Mouse (Mus musculus) ES-E14 (cell line): ENCODE results near the gene Gp5. TPM values are rescaled to one million over a fixed set of nuclear protein-coding genes. Genes with fewer than 3 reads are reported as not detected.

Source experiments
- DNase-seq: peaks from one replicate; pipeline ENCODE4 v3.0.0-alpha.2; 2013; ENCODE audit warnings: low read depth, low spot score
- H3K27ac ChIP-seq: 2 replicates; pipeline ENCODE4 v1.5.1; 2012; ENCODE audit warnings: low read depth, mild to moderate bottlenecking, low read length, moderate library complexity, mixed read lengths; ENCODE audit not compliant: poor library complexity, insufficient read depth, severe bottlenecking
- H3K36me3 ChIP-seq: 2 replicates; pipeline ENCODE4 v1.6.1; 2012; ENCODE audit warnings: mild to moderate bottlenecking, low read length, moderate library complexity, mixed read lengths; ENCODE audit not compliant: control insufficient read depth, poor library complexity, insufficient read depth, severe bottlenecking
- H3K4me1 ChIP-seq, 2 experiments: fragments of 150-350 bp in 1 of 2; sonication (generic) in 1 of 2; 2 replicates each; pipeline ENCODE4 v1.6.1; 2012; ENCODE audit warnings: low read length in 2 of 2, mild to moderate bottlenecking in 1 of 2, mixed read lengths in 1 of 2; ENCODE audit not compliant: control insufficient read depth in 2 of 2, insufficient read depth in 2 of 2, poor library complexity in 1 of 2
- H3K4me3 ChIP-seq, 2 experiments: fragments of 150-350 bp in 1 of 2; sonication (generic) in 1 of 2; 2 replicates each; pipeline ENCODE4 v1.5.1; 2012; ENCODE audit warnings: low read length in 2 of 2, low read depth in 1 of 2, mild to moderate bottlenecking in 1 of 2, mixed read lengths in 1 of 2; ENCODE audit not compliant: insufficient read depth in 1 of 2, poor library complexity in 1 of 2, severe bottlenecking in 1 of 2
- H3K9ac ChIP-seq: 2 replicates; pipeline ENCODE4 v1.6.1; 2012; ENCODE audit warnings: low read depth, mild to moderate bottlenecking, low read length, mixed read lengths; ENCODE audit not compliant: poor library complexity, insufficient read depth, severe bottlenecking
- H3K9me3 ChIP-seq: fragments of 150-350 bp; sonication (generic); 2 replicates; pipeline ENCODE4 v1.6.1; 2012; ENCODE audit warnings: low read depth, mild to moderate bottlenecking, low read length; ENCODE audit not compliant: control insufficient read depth, insufficient read depth
- CHD2 ChIP-seq: IDR thresholded peaks from 2 replicates; pipeline ENCODE4 v1.6.1; 2014; ENCODE audit warnings: mild to moderate bottlenecking, low read depth, low read length, inconsistent platforms
- HCFC1 ChIP-seq: IDR thresholded peaks from 2 replicates; pipeline ENCODE4 v1.6.1; 2012; ENCODE audit warnings: low read length, inconsistent platforms, borderline replicate concordance; ENCODE audit not compliant: insufficient read depth
- MAFK ChIP-seq: IDR thresholded peaks from 2 replicates; pipeline ENCODE4 v1.6.1; 2014; ENCODE audit warnings: mild to moderate bottlenecking, low read depth, low read length, inconsistent platforms; ENCODE audit not compliant: insufficient read depth
- ZC3H11A ChIP-seq: IDR thresholded peaks from 2 replicates; pipeline ENCODE4 v1.6.1; 2012; ENCODE audit warnings: low read depth, mild to moderate bottlenecking, inconsistent platforms, low read length, borderline replicate concordance
- ZNF384 ChIP-seq: IDR thresholded peaks from 2 replicates; pipeline ENCODE4 v1.6.1; 2012; ENCODE audit warnings: low read depth, low read length, inconsistent platforms
- in situ Hi-C, 2 experiments: fragments of 600-800 bp; cut with MboI; formaldehyde crosslinking; loops; one replicate each; pipeline ENCODE4 v1.15.1; 2025; ENCODE audit warnings: low sequenced_read_pairs in 2 of 2, inconsistent platforms in 1 of 2; ENCODE audit not compliant: unreplicated experiment in 2 of 2
- total RNA-seq: library from RNA; depleted of rRNA; stranded (reverse); fragments of 300-350 nt; gene quantifications from 2 replicates; pipeline ENCODE4 v1.2.3, GENCODE M21; 2012

Gene Gp5
- total RNA-seq, 1 experiment = 0.31 TPM

DNA sequence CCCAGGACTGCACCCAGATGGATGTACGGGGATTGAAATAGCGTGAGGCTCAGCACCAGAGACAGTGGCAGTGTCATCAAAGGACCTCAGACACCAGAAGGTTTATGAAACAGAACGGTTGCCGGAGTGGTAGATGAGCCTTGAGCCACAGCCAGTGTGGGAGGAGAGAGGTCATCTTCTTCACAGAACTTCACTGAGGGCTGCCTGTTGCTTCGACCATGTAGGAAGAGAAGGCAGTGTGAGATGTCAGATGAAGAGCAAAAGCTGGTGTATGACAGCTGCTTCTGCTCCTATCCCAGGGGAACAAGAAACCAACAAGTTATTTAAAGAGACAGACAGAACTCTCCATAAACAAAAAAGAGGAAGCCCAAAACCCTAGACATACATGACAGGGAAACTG, 6.3 kb downstream of the Gp5 start:
- Histone ChIP-seq H3K36me3 (no peaks in the 10 kb centered on the region), H3K27ac (no peak overlapping the region), H3K9me3 (no peaks in the 10 kb centered on the region), H3K4me1 (no peaks in the 10 kb centered on the region), H3K4me3 (no peak overlapping the region), H3K9ac (no peak overlapping the region)
- no peak for TF ChIP-seq ZNF384
- TF ChIP-seq HCFC1 = no peak
- TF ChIP-seq CHD2 = no peak
- no peak for TF ChIP-seq MAFK
- no peak for TF ChIP-seq ZC3H11A
- in situ Hi-C loops = no loop called here
- DNase-seq = no peak

DNA sequence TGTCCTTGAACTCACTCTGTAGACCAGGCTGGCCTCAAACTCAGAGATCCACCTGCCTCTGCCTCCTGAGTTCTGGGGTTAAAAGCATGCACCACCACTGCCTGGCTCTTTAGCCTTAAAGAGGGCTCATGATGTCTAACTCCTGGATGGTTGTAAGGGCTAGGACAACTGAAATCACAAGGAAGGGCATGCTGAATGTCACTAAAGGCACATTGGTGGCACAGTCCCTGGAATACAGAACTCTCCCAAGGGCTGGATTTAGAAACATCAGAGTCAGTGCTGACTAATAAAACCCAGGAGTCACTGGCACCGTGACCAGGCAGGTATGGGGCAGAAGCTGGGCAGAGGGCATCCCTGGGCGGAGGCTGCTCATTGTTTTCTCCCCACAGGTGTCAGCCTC, 7.2 kb downstream of the Gp5 start:
- no peaks in the 10 kb centered on the region for H3K9me3 ChIP-seq
- H3K27ac ChIP-seq = no peak overlapping the region
- no peak overlapping the region for H3K4me3 ChIP-seq
- no peak for TF ChIP-seq CHD2
- no peak for TF ChIP-seq ZNF384
- TF ChIP-seq ZC3H11A = no peak
- no peak for TF ChIP-seq MAFK
- no peak for TF ChIP-seq HCFC1
- in situ Hi-C loops = no loop called here
- H3K36me3 ChIP-seq = no peaks in the 10 kb centered on the region
- no peaks in the 10 kb centered on the region for H3K4me1 ChIP-seq
- no peak overlapping the region for H3K9ac ChIP-seq
- DNase-seq = no peak

DNA sequence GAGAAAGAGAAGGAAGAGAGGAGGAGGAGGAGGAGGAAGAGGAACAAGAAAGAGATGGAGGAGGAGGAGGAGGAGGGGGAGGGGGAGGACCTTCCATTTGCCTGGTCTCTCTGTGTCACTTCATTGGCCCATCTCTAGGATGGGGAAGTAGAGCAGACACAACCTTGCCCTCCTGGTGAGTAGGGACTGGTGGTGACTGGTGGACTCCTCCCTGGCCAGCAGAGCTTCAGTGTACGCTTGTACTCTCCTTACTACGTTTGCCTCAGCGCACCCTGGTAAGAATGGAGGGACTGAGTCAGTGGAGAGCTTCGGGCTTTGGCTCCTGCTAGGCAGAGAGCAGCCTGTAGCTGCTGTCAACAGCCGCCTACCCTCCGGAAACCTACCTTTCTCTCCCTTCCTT, 7.9 kb downstream of the Gp5 start:
- H3K4me3 ChIP-seq = no peak overlapping the region
- no peak for TF ChIP-seq CHD2
- TF ChIP-seq ZNF384 = no peak
- no peak for TF ChIP-seq MAFK
- no peak for TF ChIP-seq ZC3H11A
- TF ChIP-seq HCFC1 = no peak
- H3K36me3 ChIP-seq = no peaks in the 10 kb centered on the region
- no peak for DNase-seq
- H3K4me1 ChIP-seq = no peaks in the 10 kb centered on the region
- no peak overlapping the region; the same call in 1 of the 2 replicates for H3K9ac ChIP-seq
- H3K27ac ChIP-seq = no peak overlapping the region
- in situ Hi-C loops = no loop called here
- H3K9me3 ChIP-seq = no peaks in the 10 kb centered on the region

DNA sequence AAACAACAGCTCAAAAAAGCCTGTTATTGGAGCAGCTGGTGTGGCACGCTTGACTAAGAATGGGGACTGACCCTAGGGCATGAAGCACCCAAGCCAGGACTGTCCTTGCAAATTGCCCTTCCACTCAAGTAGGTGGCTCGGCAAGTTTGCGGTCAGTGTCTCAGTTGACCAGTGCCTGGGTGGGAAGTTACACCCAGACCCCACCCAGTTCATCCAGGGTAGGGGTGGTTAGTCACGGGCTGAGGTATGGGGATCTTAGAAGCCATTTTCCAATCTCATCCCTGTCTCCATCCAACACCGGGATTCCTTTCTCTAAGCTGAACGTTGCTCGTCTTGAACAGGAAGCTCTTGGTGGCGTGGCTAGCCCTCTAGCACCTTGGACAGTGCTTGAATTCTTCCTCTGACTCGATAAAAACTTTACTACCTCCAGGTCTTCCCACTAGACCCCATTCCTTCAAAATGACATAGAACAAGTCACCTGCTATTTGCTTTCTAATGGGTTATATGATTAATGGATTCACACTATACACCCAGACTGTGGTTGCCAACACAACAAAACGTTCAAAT, 10.8 kb downstream of the Gp5 start:
- in situ Hi-C loops = no loop called here
- TF ChIP-seq ZC3H11A (no peak), HCFC1 (no peak), CHD2 (no peak), MAFK (no peak), ZNF384 (no peak)
- no peaks in the 10 kb centered on the region for H3K4me1 ChIP-seq
- no peaks in the 10 kb centered on the region for H3K9me3 ChIP-seq
- DNase-seq = no peak
- H3K9ac ChIP-seq = no peak overlapping the region
- H3K4me3 ChIP-seq = no peak overlapping the region
- no peaks in the 10 kb centered on the region for H3K36me3 ChIP-seq
- H3K27ac ChIP-seq = no peak overlapping the region

DNA sequence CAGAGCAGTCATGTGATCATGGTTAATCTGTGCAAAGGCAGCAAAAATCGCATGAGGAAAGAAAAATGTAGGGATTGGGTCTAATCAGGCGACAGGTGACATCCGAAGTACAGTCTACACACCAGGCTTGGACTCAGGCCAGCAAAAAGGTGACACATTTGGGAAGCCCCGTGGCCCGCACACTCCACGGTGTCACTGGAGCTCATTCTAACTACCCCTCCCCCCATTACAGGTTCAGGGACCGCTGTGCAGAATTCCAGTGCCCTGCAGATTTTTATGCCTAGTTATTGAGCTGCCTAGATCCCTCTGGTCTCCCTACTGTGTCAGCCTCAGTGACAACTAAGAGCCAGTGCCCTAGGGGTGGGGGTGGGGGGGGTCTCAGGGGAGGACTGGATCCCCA, 13.1 kb downstream of the Gp5 start:
- DNase-seq = no peak
- TF ChIP-seq ZNF384 (no peak), HCFC1 (no peak), ZC3H11A (no peak), MAFK (no peak), CHD2 (no peak)
- Histone ChIP-seq H3K4me1 (no peaks in the 10 kb centered on the region), H3K4me3 (no peak overlapping the region), H3K9ac (no peak overlapping the region), H3K27ac (no peak overlapping the region), H3K9me3 (no peaks in the 10 kb centered on the region), H3K36me3 (no peaks in the 10 kb centered on the region)
- in situ Hi-C loops = no loop called here
